Mouse (Mus musculus): Measurements from ENCODE around the gene Mn1. TPM values are rescaled to one million over a fixed set of nuclear protein-coding genes. Genes with fewer than 3 reads are reported as not detected.
A peak's percentile ranks its signal among the peaks of the same experiment; 100 is the strongest.

Gene Mn1
- polyA plus RNA-seq, 1 experiment from 2014 or later = 8.0 TPM

GRCm38 (mm10) chr5:111410665-111411064 lies 6.5 kb upstream of the Mn1 start:
- peaks cover 21% of the 10 kb centered on the region for H3K27me3 ChIP-seq (replicated peaks)
- H3K9me3 ChIP-seq (replicated peaks) = no peaks in the 10 kb centered on the region
- H3K4me1 ChIP-seq (replicated peaks) = peaks cover 47% of the 10 kb centered on the region
- 51% methylated on average over 3 of the region's 3 CpGs for WGBS
- H3K36me3 ChIP-seq = no peaks in the 10 kb centered on the region
- H3K4me2 ChIP-seq = no peak overlapping the region
- no peak overlapping the region for H3K27ac ChIP-seq (ENCODE audit: poor library complexity, severe bottlenecking)
- ATAC-seq (ENCODE audit: insufficient number of reproducible peaks, low FRiP score) = no peak
- no peak overlapping the region for H3K9ac ChIP-seq
- no peak overlapping the region for H3K4me3 ChIP-seq

DNA sequence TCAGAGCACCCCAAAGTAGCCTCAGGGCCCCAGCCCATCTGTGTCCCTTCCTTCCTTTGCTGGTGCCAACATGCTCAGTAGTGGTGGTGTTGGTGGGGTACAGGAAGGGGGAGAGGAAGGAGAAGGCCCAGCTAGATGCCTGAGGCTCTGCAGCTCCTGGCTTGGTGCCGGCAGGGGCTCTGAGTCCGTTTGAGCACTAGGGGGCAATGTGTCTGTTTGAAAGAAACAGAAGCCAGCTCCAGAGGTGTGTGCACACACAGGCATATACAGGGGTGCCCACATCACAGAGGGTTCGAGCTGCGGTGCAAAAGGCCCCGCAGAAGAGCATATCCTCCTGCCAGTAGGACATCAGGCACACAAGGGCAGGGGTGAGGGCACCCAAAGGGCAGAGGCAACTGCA lies 3.0 kb upstream of the Mn1 start:
- Histone ChIP-seq H3K4me1 (replicated peaks) (peaks cover 45% of the 10 kb centered on the region), H3K4me3 (no peak overlapping the region), H3K27ac (ENCODE audit: poor library complexity, severe bottlenecking) (no peak overlapping the region), H3K4me2 (no peak overlapping the region; the same call in 1 of the 2 replicates), H3K9ac (peak overlapping the region; percentile 51; the same call in 1 of the 2 replicates), H3K36me3 (no peaks in the 10 kb centered on the region), H3K27me3 (replicated peaks) (peaks cover 25% of the 10 kb centered on the region), H3K9me3 (replicated peaks) (no peaks in the 10 kb centered on the region)
- no peak for ATAC-seq (ENCODE audit: insufficient number of reproducible peaks, low FRiP score)
- under 1% methylated on average over 5 of the region's 5 CpGs for WGBS

- Histone ChIP-seq H3K4me1 (replicated peaks) (peaks cover 45% of the 10 kb centered on the region), H3K9ac (no peak overlapping the region), H3K4me3 (no peak overlapping the region), H3K9me3 (replicated peaks) (no peaks in the 10 kb centered on the region), H3K4me2 (peak overlapping the region; percentile 3), H3K27ac (ENCODE audit: poor library complexity, severe bottlenecking) (no peak overlapping the region), H3K27me3 (replicated peaks) (peaks cover 28% of the 10 kb centered on the region), H3K36me3 (no peaks in the 10 kb centered on the region)
- WGBS = 53% methylated on average over 4 of the region's 4 CpGs
- ATAC-seq (ENCODE audit: insufficient number of reproducible peaks, low FRiP score) = no peak
Observed at GRCm38 (mm10) chr5:111414770-111415249, 2.4 kb upstream of the Mn1 start.

DNA sequence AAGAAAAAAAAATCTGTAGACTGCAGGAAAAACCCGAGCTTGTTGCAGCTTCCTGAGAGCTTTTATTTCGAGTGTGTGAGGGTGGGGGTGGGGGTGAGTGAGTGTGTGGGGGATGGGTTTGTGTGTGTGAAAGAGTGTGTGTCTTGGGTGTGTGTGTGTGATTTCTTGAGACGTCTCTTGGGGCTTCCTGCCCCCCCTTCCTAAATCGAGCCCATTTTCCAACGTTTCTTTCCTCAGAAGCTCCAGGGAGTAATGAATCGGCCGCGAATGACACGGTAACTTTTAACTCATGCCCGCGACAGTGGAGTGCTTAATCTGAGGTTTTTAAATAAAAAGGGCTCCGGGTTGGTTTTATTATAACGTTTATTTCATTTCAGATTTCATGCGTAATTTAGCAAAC lies 1.6 kb upstream of the Mn1 start:
- Histone ChIP-seq H3K9ac (0 out of 2 replicates have a peak overlapping the region, but pooled peaks have one; percentile 43), H3K9me3 (replicated peaks) (no peaks in the 10 kb centered on the region), H3K4me1 (replicated peaks) (peaks cover 45% of the 10 kb centered on the region), H3K27ac (ENCODE audit: poor library complexity, severe bottlenecking) (no peak overlapping the region), H3K36me3 (peaks cover 4% of the 10 kb centered on the region; the same call in 1 of the 2 replicates), H3K27me3 (replicated peaks) (peaks cover 32% of the 10 kb centered on the region), H3K4me3 (peak overlapping the region; percentile 87), H3K4me2 (peak overlapping the region; percentile 85)
- no peak for ATAC-seq (ENCODE audit: insufficient number of reproducible peaks, low FRiP score)
- 4% methylated on average over 14 of the region's 14 CpGs for WGBS

- Histone ChIP-seq H3K9ac (peak overlapping the region; percentile 93), H3K4me2 (peak overlapping the region; percentile 85), H3K4me3 (peak overlapping the region; percentile 87), H3K36me3 (peaks cover 8% of the 10 kb centered on the region), H3K9me3 (replicated peaks) (no peaks in the 10 kb centered on the region), H3K27ac (ENCODE audit: poor library complexity, severe bottlenecking) (no peak overlapping the region), H3K27me3 (replicated peaks) (peaks cover 37% of the 10 kb centered on the region), H3K4me1 (replicated peaks) (peaks cover 46% of the 10 kb centered on the region)
- no peak for ATAC-seq (ENCODE audit: insufficient number of reproducible peaks, low FRiP score)
- WGBS = 2% methylated on average over 13 of the region's 13 CpGs
Observed at GRCm38 (mm10) chr5:111416048-111416447, 1.1 kb upstream of the Mn1 start.

DNA sequence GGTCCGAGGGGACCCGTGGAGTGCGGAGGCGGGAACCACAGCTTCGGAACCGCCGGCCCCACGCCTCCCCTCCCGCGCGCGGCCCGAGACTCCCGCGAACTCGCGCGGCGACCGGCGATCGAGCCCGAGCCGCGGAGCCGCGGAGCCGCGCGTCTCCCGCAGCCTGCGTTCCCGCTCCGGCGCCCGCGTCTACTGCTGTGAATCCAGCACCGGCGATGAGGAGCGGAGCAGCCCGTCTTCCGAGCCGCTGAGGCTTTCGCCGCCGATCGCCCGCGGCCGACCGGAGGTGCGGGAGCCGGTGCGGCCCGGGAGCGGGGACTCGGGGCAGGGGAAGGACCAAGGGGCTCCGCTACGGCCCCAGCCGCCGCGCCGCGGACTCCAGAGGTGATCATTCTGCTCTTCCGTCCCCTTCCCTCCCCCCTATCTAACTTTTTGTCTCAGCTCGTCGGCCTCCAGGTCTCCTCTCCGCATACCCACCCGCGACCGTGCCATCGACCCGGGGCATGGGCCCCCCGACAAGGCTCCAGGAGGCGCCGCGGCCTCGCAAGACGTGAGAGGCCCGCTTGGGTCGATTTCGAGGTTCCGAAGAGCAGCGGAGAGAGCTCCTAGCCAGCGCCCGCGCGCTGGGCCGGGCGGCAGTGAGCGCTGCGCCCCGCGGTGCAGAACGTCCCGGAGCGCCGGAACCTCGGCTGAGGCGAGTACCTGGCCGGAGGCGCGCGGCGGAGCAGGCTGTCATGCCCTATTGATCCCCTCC lies 393 bp downstream of the Mn1 start:
- Histone ChIP-seq H3K27me3 (replicated peaks) (peaks cover 40% of the 10 kb centered on the region), H3K36me3 (peaks cover 20% of the 10 kb centered on the region), H3K9ac (peak overlapping the region; percentile 93), H3K9me3 (replicated peaks) (no peaks in the 10 kb centered on the region), H3K4me2 (peak overlapping the region; percentile 85), H3K4me1 (replicated peaks) (peaks cover 61% of the 10 kb centered on the region), H3K4me3 (peak overlapping the region; percentile 87), H3K27ac (ENCODE audit: poor library complexity, severe bottlenecking) (peak overlapping the region; percentile 74)
- under 1% methylated on average over 105 of the region's 105 CpGs for whole genome bisulfite sequencing
- no peak for ATAC-seq (ENCODE audit: insufficient number of reproducible peaks, low FRiP score)

GRCm38 (mm10) chr5:111418202-111419120 lies 1.3 kb downstream of the Mn1 start:
- Histone ChIP-seq H3K9me3 (replicated peaks) (no peaks in the 10 kb centered on the region), H3K27me3 (replicated peaks) (peaks cover 34% of the 10 kb centered on the region), H3K36me3 (peaks cover 20% of the 10 kb centered on the region), H3K4me1 (replicated peaks) (peaks cover 64% of the 10 kb centered on the region), H3K9ac (peak overlapping the region; percentile 93), H3K4me3 (peak overlapping the region; percentile 87), H3K4me2 (peak overlapping the region; percentile 85), H3K27ac (ENCODE audit: poor library complexity, severe bottlenecking) (no peak overlapping the region)
- ATAC-seq (ENCODE audit: insufficient number of reproducible peaks, low FRiP score) = no peak
- WGBS = 2% methylated on average over 62 of the region's 63 CpGs

DNA sequence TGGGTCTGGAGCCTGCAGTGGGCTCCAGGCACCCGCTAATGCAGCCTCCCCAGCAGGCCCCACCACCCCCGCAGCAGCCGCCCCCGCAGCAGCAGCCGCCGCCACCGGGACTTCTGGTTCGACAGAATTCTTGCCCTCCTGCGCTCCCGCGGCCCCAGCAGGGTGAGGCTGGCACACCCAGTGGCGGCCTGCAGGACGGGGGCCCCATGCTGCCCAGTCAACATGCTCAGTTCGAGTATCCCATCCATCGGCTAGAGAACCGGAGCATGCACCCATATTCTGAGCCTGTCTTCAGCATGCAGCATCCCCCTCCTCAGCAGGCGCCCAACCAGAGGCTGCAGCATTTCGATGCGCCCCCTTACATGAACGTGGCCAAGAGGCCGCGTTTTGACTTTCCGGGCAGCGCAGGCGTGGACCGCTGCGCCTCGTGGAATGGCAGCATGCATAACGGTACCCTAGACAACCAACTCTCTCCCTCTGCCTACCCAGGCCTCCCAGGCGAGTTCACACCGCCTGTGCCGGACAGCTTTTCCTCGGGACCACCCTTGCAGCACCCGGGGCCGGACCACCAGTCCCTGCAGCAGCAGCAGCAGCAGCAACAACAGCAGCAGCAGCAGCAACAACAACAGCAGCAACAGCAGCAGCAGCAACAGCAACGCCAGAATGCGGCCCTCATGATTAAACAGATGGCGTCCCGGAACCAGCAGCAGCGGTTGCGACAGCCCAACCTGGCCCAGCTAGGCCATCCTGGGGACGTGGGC lies 2.1 kb downstream of the Mn1 start:
- Histone ChIP-seq H3K4me3 (peak overlapping the region; percentile 87), H3K27me3 (replicated peaks) (peaks cover 29% of the 10 kb centered on the region), H3K9me3 (replicated peaks) (no peaks in the 10 kb centered on the region), H3K27ac (ENCODE audit: poor library complexity, severe bottlenecking) (no peak overlapping the region), H3K9ac (peak overlapping the region; percentile 93), H3K4me1 (replicated peaks) (peaks cover 58% of the 10 kb centered on the region), H3K4me2 (peak overlapping the region; percentile 85), H3K36me3 (peaks cover 20% of the 10 kb centered on the region)
- 10% methylated on average over 42 of the region's 42 CpGs for WGBS
- no peak for ATAC-seq (ENCODE audit: insufficient number of reproducible peaks, low FRiP score)

- Histone ChIP-seq H3K4me2 (peak overlapping the region; percentile 85), H3K4me1 (replicated peaks) (peaks cover 54% of the 10 kb centered on the region), H3K9me3 (replicated peaks) (no peaks in the 10 kb centered on the region), H3K27me3 (replicated peaks) (peaks cover 29% of the 10 kb centered on the region), H3K9ac (peak overlapping the region; percentile 93), H3K27ac (ENCODE audit: poor library complexity, severe bottlenecking) (no peak overlapping the region), H3K36me3 (peaks cover 24% of the 10 kb centered on the region), H3K4me3 (peak overlapping the region; percentile 87)
- no peak for ATAC-seq (ENCODE audit: insufficient number of reproducible peaks, low FRiP score)
- 5% methylated on average over 56 of the region's 56 CpGs for WGBS
Observed at GRCm38 (mm10) chr5:111420011-111420691, 3.0 kb downstream of the Mn1 start.

GRCm38 (mm10) chr5:111420896-111421295 lies 3.7 kb downstream of the Mn1 start:
- ATAC-seq (ENCODE audit: insufficient number of reproducible peaks, low FRiP score) = no peak
- Histone ChIP-seq H3K4me1 (replicated peaks) (peaks cover 56% of the 10 kb centered on the region), H3K9ac (peak overlapping the region; percentile 93), H3K4me3 (peak overlapping the region; percentile 87), H3K27ac (ENCODE audit: poor library complexity, severe bottlenecking) (no peak overlapping the region), H3K27me3 (replicated peaks) (peaks cover 29% of the 10 kb centered on the region), H3K9me3 (replicated peaks) (no peaks in the 10 kb centered on the region), H3K36me3 (peaks cover 26% of the 10 kb centered on the region), H3K4me2 (peak overlapping the region; percentile 85)
- 60% methylated on average over 22 of the region's 22 CpGs for WGBS

All from heart, embryonic 12.5 days (tissue).